Mouse (Mus musculus) heart, embryonic 11.5 days (tissue): ENCODE data around the gene Ercc6. TPM values are rescaled to one million over a fixed set of nuclear protein-coding genes. Genes with fewer than 3 reads are reported as not detected.

Experiments
- ATAC-seq: fragments of 200-750 bp; cut with Nextera tagmentation; replicated peaks from 2 replicates; pipeline ENCODE4 v1.8.0; 2017; ENCODE audit warnings: moderate library complexity; ENCODE audit not compliant: insufficient number of reproducible peaks, low FRiP score, low TSS enrichment
- H3K27ac ChIP-seq: fragments of 300-500 bp; sonication (generic); 2 replicates; pipeline ENCODE4 v1.5.1; 2014; ENCODE audit warnings: mild to moderate bottlenecking, low read depth, low read length
- H3K27me3 ChIP-seq: fragments of 300-500 bp; sonication (generic); 2 replicates; pipeline ENCODE4 v1.6.1; 2014; ENCODE audit warnings: mild to moderate bottlenecking, low read length, mixed read lengths; ENCODE audit not compliant: control insufficient read depth, insufficient read depth
- H3K36me3 ChIP-seq: fragments of 300-500 bp; sonication (generic); 2 replicates; pipeline ENCODE4 v1.6.1; 2014; ENCODE audit warnings: mild to moderate bottlenecking, low read length, moderate library complexity, mixed read lengths; ENCODE audit not compliant: control insufficient read depth, insufficient read depth
- H3K4me1 ChIP-seq: fragments of 300-500 bp; sonication (generic); 2 replicates; pipeline ENCODE4 v1.6.1; 2014; ENCODE audit warnings: low read length; ENCODE audit not compliant: control insufficient read depth, insufficient read depth
- H3K4me2 ChIP-seq: fragments of 300-500 bp; sonication (generic); 2 replicates; pipeline ENCODE4 v1.6.1; 2014; ENCODE audit warnings: mild to moderate bottlenecking, moderate library complexity
- H3K4me3 ChIP-seq: fragments of 300-500 bp; sonication (generic); 2 replicates; pipeline ENCODE4 v1.5.1; 2014; ENCODE audit warnings: low read depth, low read length
- H3K9ac ChIP-seq: fragments of 300-500 bp; sonication (generic); 2 replicates; pipeline ENCODE4 v1.6.1; 2014; ENCODE audit warnings: mild to moderate bottlenecking, low read depth, low read length, moderate library complexity
- H3K9me3 ChIP-seq: fragments of 300-500 bp; sonication (generic); replicated peaks from 2 replicates; pipeline ENCODE4 v1.6.1; 2016; ENCODE audit warnings: low read length; ENCODE audit not compliant: control insufficient read depth
- WGBS: fragments of 180-500 bp; shearing (Covaris S2); extraction: QIAGEN DNeasy Blood & Tissue Kit; methylation state at CpG from one replicate; pipeline ENCODE4 v1.1.7; 2014; ENCODE audit not compliant: insufficient replicate concordance; 5-methylcytosine and 5-hydroxymethylcytosine counted together
- polyA plus RNA-seq: library from polyadenylated mRNA; unstranded; fragments of >200 nt; fragmentation: Nextera tagmentation; extraction: Ambion mirVana; gene quantifications from 2 replicates; pipeline ENCODE4 v1.2.1, GENCODE M21; 2014

The Ercc6 gene
- polyA plus RNA-seq, 1 experiment from 2014 or later: 17.3 TPM

- no peak overlapping the region for H3K27ac ChIP-seq
- WGBS: 73% methylated on average over 14 of the region's 14 CpGs
- H3K27me3 ChIP-seq: no peaks in the 10 kb centered on the region
- H3K9ac ChIP-seq: no peak overlapping the region
- no peak overlapping the region for H3K4me3 ChIP-seq
- H3K4me1 ChIP-seq: no peaks in the 10 kb centered on the region
- no peaks in the 10 kb centered on the region for H3K9me3 ChIP-seq
- H3K36me3 ChIP-seq: peaks cover 6% of the 10 kb centered on the region
- ATAC-seq: no peak
- H3K4me2 ChIP-seq: no peak overlapping the region
Observed at GRCm38 (mm10) chr14:32525996-32526705, 12.8 kb downstream of the Ercc6 start.

- no peak overlapping the region for H3K4me3 ChIP-seq
- H3K9me3 ChIP-seq: no peaks in the 10 kb centered on the region
- no peaks in the 10 kb centered on the region for H3K27me3 ChIP-seq
- H3K36me3 ChIP-seq: peaks cover 6% of the 10 kb centered on the region
- H3K4me1 ChIP-seq: no peaks in the 10 kb centered on the region
- no peak overlapping the region for H3K4me2 ChIP-seq
- no peak overlapping the region for H3K27ac ChIP-seq
- no peak for ATAC-seq
- WGBS: 92% methylated on average over 9 of the region's 9 CpGs
- no peak overlapping the region for H3K9ac ChIP-seq
Observed at GRCm38 (mm10) chr14:32527211-32527610, 13.9 kb downstream of the Ercc6 start.

DNA sequence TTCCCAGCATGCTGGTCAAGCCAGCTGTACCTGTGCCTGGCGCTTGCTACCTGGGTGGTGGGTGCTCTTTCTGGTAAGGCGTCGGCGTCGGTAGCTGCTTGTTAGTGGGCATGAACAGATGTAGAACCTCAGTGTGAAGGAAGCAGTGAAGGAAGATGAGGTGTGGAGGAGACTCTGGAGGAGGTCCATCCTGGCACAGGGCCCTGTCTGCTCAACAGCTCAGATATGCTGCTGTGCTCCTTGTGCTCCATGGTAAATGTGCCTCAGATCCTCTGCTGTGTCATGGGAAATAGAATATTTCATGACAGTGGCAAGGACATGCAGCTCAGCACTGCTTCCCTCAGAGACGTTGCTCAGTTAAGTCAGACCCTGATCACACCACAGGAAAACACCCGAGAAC lies 15.7 kb downstream of the Ercc6 start:
- no peak overlapping the region for H3K9ac ChIP-seq

DNA sequence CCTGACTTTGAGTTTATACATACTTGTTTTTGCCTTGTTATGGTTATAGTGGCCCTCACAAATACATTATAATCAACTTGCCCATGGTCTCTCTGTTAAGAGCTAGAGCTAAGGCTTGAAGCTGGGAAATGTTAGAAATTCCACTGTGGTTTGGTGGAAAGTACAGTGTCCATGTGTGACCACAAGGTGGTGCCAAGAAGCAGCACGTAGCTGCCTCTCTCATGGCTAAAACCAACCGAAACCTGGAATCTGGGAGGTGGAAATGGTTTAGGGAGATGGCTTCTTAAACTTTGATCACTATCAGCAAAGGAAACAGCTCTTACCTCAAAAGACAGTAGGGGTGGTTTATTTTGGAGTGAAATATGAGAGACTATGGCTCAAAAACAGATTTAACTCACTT lies 17.6 kb downstream of the Ercc6 start:
- no peak for ATAC-seq
- no peaks in the 10 kb centered on the region for H3K9me3 ChIP-seq
- no peak overlapping the region for H3K4me3 ChIP-seq
- H3K4me1 ChIP-seq: no peaks in the 10 kb centered on the region
- H3K9ac ChIP-seq: no peak overlapping the region
- H3K27ac ChIP-seq: no peak overlapping the region
- no peaks in the 10 kb centered on the region for H3K27me3 ChIP-seq
- no peak overlapping the region for H3K4me2 ChIP-seq
- WGBS: 17% methylated on average over 2 of the region's 2 CpGs
- peaks cover 6% of the 10 kb centered on the region for H3K36me3 ChIP-seq

More for the DNA sequence above, 15.7 kb downstream of the Ercc6 start:
- Histone ChIP-seq H3K9me3 (no peaks in the 10 kb centered on the region), H3K4me2 (no peak overlapping the region), H3K4me1 (no peaks in the 10 kb centered on the region), H3K4me3 (no peak overlapping the region), H3K27me3 (no peaks in the 10 kb centered on the region), H3K27ac (no peak overlapping the region), H3K36me3 (peaks cover 6% of the 10 kb centered on the region)
- no peak for ATAC-seq
- 83% methylated on average over 7 of the region's 7 CpGs for WGBS

GRCm38 (mm10) chr14:32531371-32531770 lies 18.1 kb downstream of the Ercc6 start:
- Histone ChIP-seq H3K4me1 (no peaks in the 10 kb centered on the region), H3K9me3 (no peaks in the 10 kb centered on the region), H3K4me2 (no peak overlapping the region), H3K36me3 (peaks cover 6% of the 10 kb centered on the region), H3K27ac (no peak overlapping the region), H3K27me3 (no peaks in the 10 kb centered on the region), H3K4me3 (no peak overlapping the region), H3K9ac (no peak overlapping the region)
- 85% methylated on average over 3 of the region's 3 CpGs for WGBS
- ATAC-seq: no peak

- Histone ChIP-seq H3K4me3 (no peak overlapping the region), H3K4me2 (no peak overlapping the region), H3K27ac (no peak overlapping the region), H3K9me3 (no peaks in the 10 kb centered on the region), H3K9ac (no peak overlapping the region), H3K36me3 (no peaks in the 10 kb centered on the region; the same call in 1 of the 2 replicates), H3K27me3 (no peaks in the 10 kb centered on the region), H3K4me1 (no peaks in the 10 kb centered on the region)
- 71% methylated on average over 7 of the region's 7 CpGs for WGBS
- ATAC-seq: no peak
Observed at GRCm38 (mm10) chr14:32532381-32533147, 19.2 kb downstream of the Ercc6 start.

DNA sequence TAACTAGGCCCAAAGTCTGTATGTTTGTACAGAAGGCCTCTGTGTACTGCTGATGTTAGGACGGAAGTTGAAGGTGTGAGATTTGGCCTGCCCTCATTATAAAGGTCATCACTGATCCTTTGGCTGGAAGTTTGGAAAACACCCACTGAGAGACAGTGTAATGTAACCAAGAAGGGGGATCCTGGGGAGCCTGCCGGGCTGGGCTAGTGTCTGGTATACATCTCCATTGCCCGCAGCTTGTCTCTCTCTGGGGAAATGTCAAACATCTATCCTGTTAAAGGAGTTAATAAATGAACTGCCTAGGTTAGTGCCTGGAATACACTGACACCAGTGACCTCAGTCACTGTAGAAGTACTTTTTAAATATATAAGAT lies 19.8 kb downstream of the Ercc6 start:
- no peak for ATAC-seq
- Histone ChIP-seq H3K9ac (no peak overlapping the region), H3K4me3 (no peak overlapping the region), H3K4me1 (no peaks in the 10 kb centered on the region), H3K9me3 (no peaks in the 10 kb centered on the region), H3K27me3 (no peaks in the 10 kb centered on the region), H3K36me3 (no peaks in the 10 kb centered on the region; the same call in 1 of the 2 replicates), H3K4me2 (no peak overlapping the region), H3K27ac (no peak overlapping the region)
- 77% methylated on average over 3 of the region's 3 CpGs for WGBS

DNA sequence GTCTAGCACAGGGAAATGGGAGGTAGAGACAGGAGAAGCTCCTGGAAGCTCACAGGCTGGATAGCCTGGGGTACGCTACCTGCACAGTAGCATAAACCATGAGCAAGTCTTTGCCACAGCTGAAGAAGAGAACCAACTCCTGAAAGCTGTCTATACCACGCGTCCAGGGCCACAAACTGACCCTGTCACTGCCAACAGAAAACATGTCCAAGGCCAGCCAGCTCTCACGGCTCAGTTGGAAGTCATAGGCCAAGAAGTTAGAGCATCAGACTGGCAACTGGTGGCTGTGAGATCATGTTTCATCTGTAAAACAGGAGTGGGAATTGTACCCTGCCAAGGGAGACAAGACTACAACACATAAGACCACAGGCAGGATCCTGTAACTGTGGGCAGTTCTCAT lies 20.3 kb downstream of the Ercc6 start:
- Histone ChIP-seq H3K36me3 (no peaks in the 10 kb centered on the region), H3K4me2 (no peak overlapping the region), H3K27me3 (no peaks in the 10 kb centered on the region), H3K27ac (no peak overlapping the region), H3K9me3 (no peaks in the 10 kb centered on the region), H3K9ac (no peak overlapping the region), H3K4me1 (no peaks in the 10 kb centered on the region), H3K4me3 (no peak overlapping the region)
- 80% methylated on average over 4 of the region's 4 CpGs for WGBS
- ATAC-seq: no peak
